Mouse (Mus musculus) erythroblast, adult 5-6 weeks (primary cell): ENCODE results near the gene Pld3. TPM values are rescaled to one million over a fixed set of nuclear protein-coding genes. Genes with fewer than 3 reads are reported as not detected.
A peak's percentile ranks its signal among the peaks of the same experiment; 100 is the strongest.

Source experiments
- ATAC-seq: replicated peaks from 2 replicates; pipeline ENCODE4 v1.8.0; 2016; ENCODE audit warnings: moderate number of reproducible peaks, mild to moderate bottlenecking, moderate TSS enrichment, inconsistent platforms; ENCODE audit not compliant: poor library complexity, low FRiP score, severe bottlenecking
- total RNA-seq, 2 experiments: library from RNA; stranded (forward) in 1 of 2; stranded (reverse) in 1 of 2; fragments of 150-400 nt in 1 of 2; fragments of 200-764, 138-1000 nt in 1 of 2; gene quantifications; 2 replicates each; pipeline versions ENCODE4 v1.2.3 to v1.2.4; 2015 to 2017; ENCODE audit warnings: low replicate concordance in 2 of 2

The Pld3 gene
- total RNA-seq, 2 experiments from 2014 or later, result 84.7 to 139 TPM

DNA sequence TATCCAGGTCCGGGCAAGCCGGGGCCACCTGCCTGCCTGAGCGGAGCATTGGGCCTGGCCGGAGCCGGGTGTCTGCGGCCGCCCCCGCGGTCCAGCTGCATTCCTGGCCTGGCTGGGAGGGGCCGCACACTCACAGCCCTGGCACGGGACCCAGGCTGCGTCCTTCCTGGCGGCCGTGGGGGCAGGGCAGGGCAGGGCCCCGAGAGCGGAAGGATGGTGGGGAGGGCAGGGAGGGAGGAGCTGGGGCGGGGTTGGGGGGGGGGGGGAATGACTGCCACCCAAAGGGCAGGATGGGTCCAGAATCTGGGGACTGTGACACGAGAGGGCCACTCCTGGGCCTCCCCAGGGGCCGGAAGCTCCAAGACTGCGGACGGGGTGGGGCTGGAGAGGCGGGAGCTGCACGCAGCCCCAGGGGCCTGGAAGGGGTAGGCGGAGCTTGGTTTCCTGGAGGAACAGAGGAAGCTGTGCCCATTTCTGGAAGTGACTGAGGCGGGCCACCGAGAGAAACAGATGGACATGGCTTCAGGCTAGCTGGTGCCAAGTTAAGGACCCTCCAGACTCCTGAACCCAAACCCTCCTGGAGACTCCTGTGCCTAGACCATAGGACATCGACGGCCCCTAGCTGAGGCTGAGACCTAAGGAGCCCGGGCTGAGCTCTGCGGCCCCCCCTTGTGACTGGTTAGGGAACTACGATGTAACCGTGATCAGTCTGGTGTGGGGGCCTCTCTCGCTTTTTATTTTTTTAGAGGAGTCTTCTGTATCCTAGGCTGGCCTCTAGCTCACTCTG lies 62.3 kb downstream of the Pld3 start:
- ATAC-seq, result peak; percentile 70

DNA sequence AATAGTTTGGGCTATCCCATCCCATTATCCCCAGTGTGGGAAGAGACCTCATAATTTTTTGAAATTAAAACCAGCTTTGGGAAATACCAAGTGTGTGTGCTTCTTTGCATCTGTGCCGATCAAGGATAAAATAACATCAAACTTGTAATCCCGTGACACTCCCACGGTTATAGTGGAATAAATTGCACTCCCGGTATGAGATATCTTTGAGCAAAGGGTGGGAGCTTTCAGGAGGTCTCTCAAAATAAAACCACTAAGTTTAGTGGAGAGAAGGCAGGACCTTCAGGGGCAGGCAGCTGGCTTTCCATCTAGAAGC lies 62.8 kb downstream of the Pld3 start:
- no peak for ATAC-seq

DNA sequence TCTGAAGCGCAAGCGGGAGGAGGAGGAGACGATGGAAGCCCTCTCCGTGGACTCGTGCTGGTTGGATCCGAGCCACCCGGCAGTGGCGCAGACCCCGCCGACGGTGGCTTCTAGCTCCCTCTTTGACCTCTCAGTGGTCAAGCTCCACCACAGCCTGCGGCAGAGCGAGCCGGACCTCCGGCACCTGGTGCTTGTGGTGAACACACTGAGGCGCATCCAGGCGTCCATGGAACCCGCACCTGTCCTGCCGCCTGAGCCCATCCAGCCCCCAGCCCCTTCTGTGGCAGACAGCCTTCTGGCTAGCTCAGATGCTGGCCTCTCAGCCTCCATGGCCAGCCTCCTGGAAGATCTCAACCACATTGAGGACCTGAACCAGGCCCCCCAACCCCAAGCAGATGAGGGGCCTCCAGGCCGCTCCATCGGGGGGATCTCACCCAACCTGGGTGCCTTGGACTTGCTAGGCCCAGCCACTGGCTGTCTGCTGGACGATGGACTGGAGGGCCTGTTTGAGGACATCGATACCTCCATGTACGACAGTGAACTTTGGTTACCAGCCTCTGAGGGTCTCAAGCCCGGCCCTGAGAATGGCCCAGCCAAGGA lies 63.6 kb downstream of the Pld3 start:
- ATAC-seq, result no peak

DNA sequence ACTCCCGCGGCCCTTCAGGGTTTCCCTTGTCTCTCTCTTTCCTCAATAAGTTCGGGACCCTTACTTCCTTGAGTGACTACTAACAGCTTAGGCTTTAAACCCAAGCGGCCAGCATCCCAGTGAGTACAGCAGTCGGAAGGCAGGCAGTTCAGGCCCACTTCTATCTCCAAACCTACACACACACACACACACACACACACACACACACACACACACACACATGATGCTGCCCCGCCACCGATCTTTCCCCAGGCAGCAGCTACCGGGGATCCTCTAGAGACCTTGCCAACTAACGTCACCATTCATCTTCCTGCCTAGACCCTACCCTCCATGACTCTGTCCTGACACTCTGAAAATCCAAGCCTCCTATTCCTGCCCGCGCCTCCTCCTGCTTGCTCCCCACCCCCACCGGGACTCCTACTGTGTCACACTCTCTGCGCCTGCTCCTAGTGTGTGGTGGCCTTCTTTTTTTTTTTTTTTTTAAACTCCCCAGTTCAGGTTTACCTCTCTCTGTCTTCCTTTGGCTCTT lies 65.2 kb downstream of the Pld3 start:
- no peak for ATAC-seq

DNA sequence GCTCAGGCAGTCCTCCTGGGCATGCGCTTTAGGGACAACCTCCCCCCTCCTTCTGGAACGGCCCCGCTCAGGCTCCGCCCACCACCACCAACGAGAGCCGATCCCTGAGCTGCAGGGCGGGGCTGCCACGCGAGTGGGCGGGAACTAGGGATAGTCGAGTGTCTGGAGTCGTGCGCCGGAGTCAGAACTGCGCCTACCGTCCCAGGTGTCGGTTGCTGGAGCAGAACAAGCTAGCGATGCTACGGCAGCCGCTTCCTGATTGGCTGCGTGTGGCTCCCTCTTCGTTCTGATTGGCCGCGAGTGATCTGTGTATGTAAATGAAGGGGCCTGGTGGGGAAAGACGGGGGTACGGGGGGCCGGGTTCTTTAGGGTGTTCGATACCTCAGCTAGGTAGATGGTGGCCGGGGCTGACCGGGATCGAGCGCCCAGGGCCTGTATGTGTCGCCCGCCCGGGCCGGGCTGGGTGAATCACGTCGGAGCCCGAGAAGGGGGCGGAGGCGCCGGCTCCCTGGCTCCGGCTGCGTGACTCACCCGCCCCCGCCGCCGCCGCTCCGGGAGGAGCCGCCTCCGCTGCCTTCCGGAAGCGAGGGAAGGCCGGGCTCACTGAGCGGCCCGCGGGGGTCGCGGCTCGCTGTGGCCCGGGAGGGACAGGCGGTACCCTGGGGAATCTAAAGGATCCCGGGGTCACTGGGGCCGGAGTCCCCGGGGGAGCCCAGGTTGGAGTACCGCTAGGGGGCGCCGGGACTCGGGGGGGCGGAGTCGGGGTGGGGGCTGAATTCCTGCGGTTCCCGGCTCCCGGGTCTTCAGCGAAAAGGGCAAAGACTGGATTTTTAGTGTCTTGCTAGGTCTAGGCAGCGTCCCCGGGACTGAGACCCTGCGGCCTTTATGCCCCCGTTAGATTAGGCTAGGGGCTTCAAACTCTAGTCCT lies 66.0 kb downstream of the Pld3 start, which contains the start of gene Sertad1:
Gene Sertad1 (plus strand): TSS at position 141 of the 928 bp plus-strand sequence.
- peak; percentile 79 for ATAC-seq

DNA sequence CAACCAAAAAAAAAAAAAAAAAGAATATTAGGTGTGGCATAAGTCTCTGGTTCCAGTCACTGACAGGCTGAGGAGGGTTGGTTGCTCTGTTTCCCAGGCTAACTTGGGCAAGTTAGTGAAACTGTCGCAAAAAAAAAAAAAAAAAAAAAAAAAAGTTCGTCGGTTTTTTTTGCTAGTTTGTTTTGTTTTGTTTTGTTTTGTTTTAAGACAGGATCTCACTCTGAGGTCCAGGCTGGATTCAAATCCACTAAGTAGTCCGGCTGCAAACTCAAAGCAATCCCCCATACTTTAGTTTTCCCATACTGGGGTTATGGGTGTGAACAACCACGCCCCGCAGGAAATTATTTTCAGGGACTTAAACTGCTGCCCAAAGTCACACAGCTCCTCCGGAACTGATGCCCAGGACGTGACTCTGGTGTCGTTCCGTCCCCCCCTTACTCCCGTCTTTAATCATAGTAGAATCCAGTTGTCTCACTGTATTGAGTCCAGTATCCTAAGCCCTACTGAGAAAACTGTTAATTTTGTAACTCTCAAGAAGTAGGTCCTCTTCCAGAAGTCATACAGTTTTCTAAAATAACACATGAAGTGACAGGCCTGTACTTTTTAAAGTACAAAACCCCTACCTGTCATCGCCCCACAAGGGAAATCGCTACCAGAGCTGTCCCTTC lies 66.8 kb downstream of the Pld3 start:
- 0 out of 2 replicates have a peak, but pooled peaks have one; percentile 5 for ATAC-seq

DNA sequence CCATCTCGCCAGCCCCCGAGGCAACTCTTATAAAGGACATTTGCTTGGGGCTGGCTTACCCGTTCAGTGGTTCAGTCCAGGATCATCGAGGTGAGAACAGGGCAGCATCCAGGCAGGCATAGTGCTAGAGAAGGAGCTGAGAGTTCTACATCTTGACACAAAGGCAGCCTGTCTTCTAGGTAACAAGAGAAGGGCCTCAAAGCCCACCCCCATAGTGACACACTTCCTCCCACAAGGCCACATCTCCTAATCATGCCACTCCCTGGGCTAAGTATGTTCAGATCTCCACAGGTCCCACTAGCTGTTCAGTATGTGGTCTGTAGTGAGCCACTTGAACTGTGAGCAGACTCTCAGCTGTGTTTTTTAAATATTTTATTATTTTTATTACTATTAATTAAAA lies 69.2 kb downstream of the Pld3 start:
- ATAC-seq, result no peak

Other genes with a start within 250 kb of the Pld3 start
- not detected in 2 replicates for gene Ltbp4, start 215.5 kb downstream of the Pld3 start, total RNA-seq (2015; ENCODE audit: low replicate concordance)
- 1.2 TPM in 1 of 2 replicates, not detected in the other for gene Ltbp4, start 215.5 kb downstream of the Pld3 start, total RNA-seq (2017; ENCODE audit: low replicate concordance)
- 9.0 and 13.3 TPM in 2 replicates for gene Shkbp1, start 197.2 kb downstream of the Pld3 start, total RNA-seq (2015; ENCODE audit: low replicate concordance)
- gene Shkbp1, start 197.2 kb downstream of the Pld3 start, total RNA-seq (2017; ENCODE audit: low replicate concordance), result 3.4 and 10.0 TPM in 2 replicates
- not detected in 2 replicates for gene Gm20479, start 195.8 kb downstream of the Pld3 start, total RNA-seq (2015; ENCODE audit: low replicate concordance)
- not detected in 2 replicates for gene Gm20479, start 195.8 kb downstream of the Pld3 start, total RNA-seq (2017; ENCODE audit: low replicate concordance)
- gene Sptbn4, start 105.5 kb downstream of the Pld3 start, total RNA-seq (2015; ENCODE audit: low replicate concordance), result 0.42 TPM in 1 of 2 replicates, not detected in the other
- gene Sptbn4, start 105.5 kb downstream of the Pld3 start, total RNA-seq (2017; ENCODE audit: low replicate concordance), result 0.17 and 0.28 TPM in 2 replicates
- 379 and 403 TPM in 2 replicates for gene Blvrb, start 105.2 kb downstream of the Pld3 start, total RNA-seq (2015; ENCODE audit: low replicate concordance)
- gene Blvrb, start 105.2 kb downstream of the Pld3 start, total RNA-seq (2017; ENCODE audit: low replicate concordance), result 431 and 604 TPM in 2 replicates
- 31.8 and 57.3 TPM in 2 replicates for gene Sertad3, start 79.5 kb downstream of the Pld3 start, total RNA-seq (2015; ENCODE audit: low replicate concordance)
- gene Sertad3, start 79.5 kb downstream of the Pld3 start, total RNA-seq (2017; ENCODE audit: low replicate concordance), result 56.2 and 61.8 TPM in 2 replicates
- 26.5 and 34.1 TPM in 2 replicates for gene Sertad1, start 66.3 kb downstream of the Pld3 start, total RNA-seq (2015; ENCODE audit: low replicate concordance)
- gene Sertad1, start 66.3 kb downstream of the Pld3 start, total RNA-seq (2017; ENCODE audit: low replicate concordance), result 26.2 and 30.5 TPM in 2 replicates
- not detected in 2 replicates for gene Prx, start 53.9 kb downstream of the Pld3 start, total RNA-seq (2015; ENCODE audit: low replicate concordance)
- gene Prx, start 53.9 kb downstream of the Pld3 start, total RNA-seq (2017; ENCODE audit: low replicate concordance), result 0.28 and 0.43 TPM in 2 replicates
- gene Hipk4, start 30.0 kb downstream of the Pld3 start, total RNA-seq (2015; ENCODE audit: low replicate concordance), result not detected in 2 replicates
- not detected in 2 replicates for gene Hipk4, start 30.0 kb downstream of the Pld3 start, total RNA-seq (2017; ENCODE audit: low replicate concordance)
- gene 2310022A10Rik, start within 50 bp of the Pld3 start, total RNA-seq (2015; ENCODE audit: low replicate concordance), result 2.9 TPM in 1 of 2 replicates, not detected in the other
- gene 2310022A10Rik, start within 50 bp of the Pld3 start, total RNA-seq (2017; ENCODE audit: low replicate concordance), result 3.6 and 10.4 TPM in 2 replicates
- 22.7 and 25.1 TPM in 2 replicates for gene Akt2, start 38.3 kb upstream of the Pld3 start, total RNA-seq (2015; ENCODE audit: low replicate concordance)
- gene Akt2, start 38.3 kb upstream of the Pld3 start, total RNA-seq (2017; ENCODE audit: low replicate concordance), result 51.2 and 57.6 TPM in 2 replicates
- not detected in 2 replicates for gene Ttc9b, start 100.7 kb upstream of the Pld3 start, total RNA-seq (2015; ENCODE audit: low replicate concordance)
- not detected in 2 replicates for gene Ttc9b, start 100.7 kb upstream of the Pld3 start, total RNA-seq (2017; ENCODE audit: low replicate concordance)
- gene Map3k10, start 121.4 kb upstream of the Pld3 start, total RNA-seq (2015; ENCODE audit: low replicate concordance), result 1.0 TPM in 1 of 2 replicates, not detected in the other
- 0.77 and 0.98 TPM in 2 replicates for gene Map3k10, start 121.4 kb upstream of the Pld3 start, total RNA-seq (2017; ENCODE audit: low replicate concordance)
- not detected in 2 replicates for gene Zfp607b, start 136.1 kb upstream of the Pld3 start, total RNA-seq (2015; ENCODE audit: low replicate concordance)
- 0.28 TPM in 1 of 2 replicates, not detected in the other for gene Zfp607b, start 136.1 kb upstream of the Pld3 start, total RNA-seq (2017; ENCODE audit: low replicate concordance)
- gene Zfp60, start 178.2 kb upstream of the Pld3 start, total RNA-seq (2015; ENCODE audit: low replicate concordance), result 0.42 and 4.0 TPM in 2 replicates
- 1.8 and 4.5 TPM in 2 replicates for gene Zfp60, start 178.2 kb upstream of the Pld3 start, total RNA-seq (2017; ENCODE audit: low replicate concordance)